Mouse (Mus musculus) mouse embryonic stem cell (cell line): ENCODE results near the gene Trio.

Experiments used
- in situ Hi-C, 2 experiments: fragments of 300-500 bp; cut with MboI; formaldehyde crosslinking; loops; 1 replicate in 1 of 2; 3 replicates in 1 of 2; pipeline ENCODE4 v1.14.3; 2019 to 2020; ENCODE audit warnings: low sequenced_read_pairs in 2 of 2, low pct_unique_long_range_greater_than_20kb in 1 of 2, mixed read lengths in 1 of 2; ENCODE audit not compliant: unreplicated experiment in 1 of 2

Trio gene

DNA sequence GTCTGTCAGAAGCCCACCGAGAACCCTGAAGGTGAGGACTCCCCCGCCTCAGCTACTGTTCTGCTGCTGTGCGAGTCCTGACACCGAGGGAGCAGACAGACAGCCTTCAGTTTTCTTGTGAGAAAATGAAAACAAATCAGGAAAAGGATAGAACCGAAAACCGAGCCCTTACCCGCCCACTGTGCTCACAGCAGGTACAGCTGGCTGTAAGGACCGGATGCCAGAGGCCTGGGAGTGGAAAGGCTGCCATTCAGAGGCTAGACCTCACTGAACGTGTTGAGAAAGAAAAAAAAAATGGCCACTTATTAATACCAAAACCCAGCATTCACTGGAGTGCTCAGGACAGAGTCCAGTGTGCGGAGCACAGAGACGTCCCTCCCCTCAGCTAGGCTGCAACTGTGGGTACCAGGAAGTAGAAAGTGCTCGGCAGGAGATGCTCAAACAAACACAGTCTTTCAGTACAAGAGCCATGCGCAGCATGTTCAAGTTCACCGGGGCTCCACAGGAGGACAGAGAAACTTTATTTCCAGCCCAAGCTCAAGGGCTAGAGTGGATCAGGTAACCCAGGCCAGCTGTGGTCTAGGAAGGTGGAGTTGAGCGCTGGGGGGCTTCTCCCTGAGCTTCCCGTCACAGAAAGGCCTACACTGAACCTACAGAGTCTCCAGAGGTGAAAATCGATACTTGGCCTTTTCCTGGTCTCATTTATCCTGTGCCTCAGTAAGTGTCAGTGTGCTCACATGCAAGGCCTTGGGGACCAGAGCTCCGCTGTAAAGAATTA is 221.9 kb downstream of the Trio start:
- in situ Hi-C loops, result no loop called here

DNA sequence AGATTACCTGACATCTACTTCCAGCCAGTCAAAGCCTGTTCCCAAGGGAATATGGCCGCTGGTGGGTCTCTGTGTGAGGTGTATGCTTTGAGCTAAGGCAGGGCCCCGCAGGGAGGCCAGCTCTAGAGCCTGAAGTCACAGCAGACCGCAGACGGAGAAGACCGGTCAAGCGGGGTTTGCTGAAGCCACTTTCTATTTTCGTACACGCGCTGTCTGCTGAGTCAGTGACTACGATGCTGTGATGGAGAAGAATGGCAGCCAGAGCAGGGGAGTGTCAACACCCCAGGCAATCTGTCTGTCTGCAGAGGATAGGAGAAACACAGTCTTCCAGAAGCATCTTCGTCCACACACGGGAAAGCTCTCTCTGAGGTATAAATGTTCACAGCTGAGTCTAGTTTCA is 223.4 kb downstream of the Trio start:
- in situ Hi-C loops, result no loop called here

DNA sequence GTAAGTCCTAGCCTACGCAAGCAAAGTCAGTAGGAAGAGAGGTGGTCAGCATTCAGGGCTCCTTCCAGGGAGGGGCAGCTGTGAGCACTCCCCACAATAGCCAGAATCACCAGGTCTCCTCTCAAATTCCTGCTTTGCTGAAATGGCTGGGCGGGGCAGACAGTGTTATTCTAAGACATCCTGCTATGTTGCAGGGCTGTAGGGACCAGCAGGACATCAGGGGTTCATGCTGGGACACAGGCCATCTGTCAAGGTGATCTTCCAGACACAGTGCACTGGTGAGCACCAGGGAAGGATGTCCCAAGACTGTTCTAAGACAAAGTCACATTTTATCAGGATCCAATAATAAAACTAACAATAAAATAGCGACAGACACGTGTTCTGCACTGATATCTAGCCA is 224.5 kb downstream of the Trio start:
- in situ Hi-C loops, result no loop called here

DNA sequence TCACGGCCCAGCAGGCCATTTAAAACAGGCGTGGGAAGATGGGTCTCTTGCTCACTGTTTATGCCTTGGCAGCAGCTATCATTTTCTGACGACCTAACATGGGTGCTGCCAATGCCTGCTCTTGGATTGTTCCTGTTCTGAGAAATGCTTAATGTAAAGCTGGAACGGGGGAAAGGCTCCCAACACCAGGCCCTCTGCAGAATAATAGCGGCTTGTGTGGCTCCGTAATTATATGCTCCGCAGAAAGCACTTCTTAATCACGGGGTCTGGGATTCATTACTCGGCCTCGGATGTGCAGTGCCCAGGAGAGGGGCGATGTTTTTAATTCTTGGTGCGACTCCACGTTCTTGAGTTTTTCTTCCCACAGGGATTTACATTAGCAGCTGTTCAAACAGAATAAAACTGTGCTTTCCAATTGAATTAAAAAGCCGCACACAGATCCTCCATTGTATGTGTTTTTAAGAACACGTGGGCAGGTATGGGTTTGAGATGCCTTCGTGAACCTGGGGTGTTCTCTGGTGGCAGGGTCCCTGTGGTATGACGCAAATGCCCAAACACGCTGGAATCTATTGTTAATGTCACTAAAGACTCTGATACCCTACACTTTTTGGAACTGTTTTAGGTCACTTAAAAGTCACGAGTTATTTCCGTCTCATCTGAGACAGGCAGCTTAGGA is 228.0 kb downstream of the Trio start:
- in situ Hi-C loops, result no loop called here

DNA sequence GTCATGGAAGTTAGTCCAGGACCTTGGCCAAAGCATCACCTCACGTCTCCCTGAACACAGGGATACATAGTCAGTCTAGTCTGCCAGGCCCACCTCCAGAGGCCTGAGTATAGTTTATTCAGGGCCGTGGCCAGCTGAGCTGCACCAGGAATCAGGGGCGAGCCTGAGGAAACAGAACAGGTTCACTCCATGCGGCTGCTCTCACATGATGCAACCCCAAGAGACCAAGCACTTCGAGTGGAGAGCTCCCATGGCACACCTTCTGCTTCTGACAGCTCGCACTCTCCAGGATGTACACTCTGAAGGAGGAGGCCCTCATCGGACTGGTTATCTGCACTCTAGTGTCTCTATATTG is 228.8 kb downstream of the Trio start:
- in situ Hi-C loops, result no loop called here

- in situ Hi-C loops, result no loop called here
These were observed 229.4 kb downstream of the Trio start for GRCm38 (mm10) chr15:27795942-27796867.

- in situ Hi-C loops, result no loop called here
These were observed 232.4 kb downstream of the Trio start for GRCm38 (mm10) chr15:27793284-27793683.

- in situ Hi-C loops, result no loop called here
These were observed 233.2 kb downstream of the Trio start for GRCm38 (mm10) chr15:27792473-27792872.

DNA sequence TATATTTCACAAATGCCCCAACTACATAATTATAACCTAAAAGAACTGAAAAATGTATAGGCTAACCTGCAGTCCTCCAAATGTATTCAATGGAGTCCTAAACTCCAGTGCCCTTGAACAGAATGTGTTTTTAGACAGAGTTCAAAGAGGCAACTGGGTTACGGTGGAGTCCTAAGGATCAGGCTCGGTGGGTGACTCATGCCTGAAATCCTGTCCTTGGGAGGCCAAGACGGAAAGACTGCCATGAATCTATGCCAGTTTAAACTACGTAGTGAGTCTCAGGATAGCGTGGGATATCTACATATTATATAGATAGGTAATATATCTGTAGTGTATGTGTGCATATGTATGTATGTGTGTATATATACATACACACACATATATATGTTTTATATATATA is 234.5 kb downstream of the Trio start:
- in situ Hi-C loops, result no loop called here

- in situ Hi-C loops, result no loop called here
These were observed 234.9 kb downstream of the Trio start for GRCm38 (mm10) chr15:27790699-27791098.

DNA sequence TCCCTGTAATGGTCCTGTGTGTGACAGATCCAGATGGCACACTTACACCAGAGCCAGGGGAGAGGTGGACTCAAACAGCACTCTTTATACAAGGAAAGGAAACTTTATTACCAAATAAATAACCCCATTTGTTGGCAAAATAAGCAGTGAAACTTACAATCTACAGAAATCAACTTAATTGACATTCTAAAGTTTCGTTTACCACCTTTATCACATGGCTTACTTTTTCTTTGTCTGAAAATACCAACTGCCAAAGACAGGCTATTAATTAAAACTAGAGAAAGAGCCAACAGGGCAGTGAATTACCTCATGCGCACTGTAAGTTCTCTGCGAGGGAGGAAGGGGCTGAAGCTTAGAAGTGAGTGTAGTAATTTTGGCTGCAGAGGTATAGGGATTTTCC is 236.3 kb downstream of the Trio start:
- in situ Hi-C loops, result no loop called here

DNA sequence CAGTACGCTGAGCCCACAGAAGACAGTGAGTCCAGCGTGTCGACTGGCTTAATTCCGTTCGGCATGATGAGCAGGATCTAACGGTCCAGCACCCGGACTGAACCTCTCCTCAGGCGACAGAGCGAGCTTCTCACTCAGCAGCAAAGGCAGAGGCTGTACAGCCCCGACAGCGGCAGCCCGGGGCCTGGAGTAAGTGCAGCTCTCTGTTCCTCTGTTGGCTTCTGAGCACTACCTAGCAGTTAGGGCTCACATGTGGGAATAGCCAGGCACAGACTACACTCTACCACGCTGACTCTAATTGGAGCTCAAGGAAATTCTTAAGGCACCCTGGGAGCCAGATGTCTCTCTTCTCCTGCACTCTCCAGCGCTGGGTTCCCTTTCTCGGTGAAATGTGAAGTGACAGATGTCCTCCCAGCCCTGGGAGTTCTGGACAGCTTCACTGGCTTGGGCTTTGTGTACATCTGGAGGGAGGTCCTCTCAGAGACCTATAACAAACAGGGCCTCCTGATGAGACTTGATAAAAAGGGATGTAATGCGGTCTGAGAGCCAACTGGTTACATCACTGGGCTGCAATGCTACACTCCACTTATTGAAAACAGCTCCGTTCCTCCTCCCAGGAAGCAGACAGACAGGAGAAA is 237.4 kb downstream of the Trio start:
- in situ Hi-C loops, result no loop called here

DNA sequence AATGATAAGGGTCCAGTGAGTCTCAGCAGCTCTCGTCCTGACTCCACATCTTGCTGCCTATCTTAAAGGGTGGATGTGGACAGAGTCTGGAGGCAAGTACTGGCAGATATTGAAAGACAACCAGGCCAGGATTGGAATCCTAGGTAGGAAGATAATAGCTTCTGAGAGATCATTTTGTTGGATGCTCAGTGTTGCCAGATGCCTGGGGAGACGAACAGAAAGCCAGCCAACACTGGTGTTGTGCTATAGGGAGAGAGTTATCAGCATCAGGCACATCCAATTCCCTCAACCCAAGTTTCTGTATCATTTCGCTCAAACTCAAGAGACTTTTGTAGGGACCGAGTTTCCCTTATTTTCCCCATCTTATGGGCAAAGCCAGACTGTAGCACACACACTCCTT is 238.5 kb downstream of the Trio start:
- in situ Hi-C loops, result no loop called here

DNA sequence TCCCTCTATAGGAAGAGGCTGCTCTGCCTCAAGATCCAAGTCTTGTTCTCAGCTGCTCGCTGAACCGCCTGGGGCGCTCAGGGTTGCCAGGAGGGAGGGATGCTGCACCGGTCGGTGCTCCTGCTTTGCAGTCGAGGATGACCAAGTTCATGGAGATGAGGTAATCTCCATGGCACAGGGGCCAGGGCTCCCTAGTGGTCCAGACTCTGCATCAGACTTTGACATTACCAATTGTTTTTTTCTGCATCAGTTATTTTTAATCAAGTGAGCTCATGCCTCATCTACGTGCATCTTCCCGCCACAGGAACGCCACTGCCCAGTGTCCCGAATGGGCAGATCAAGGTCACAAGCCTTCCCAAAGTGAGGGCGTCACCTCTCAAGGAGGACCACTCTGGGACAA is 239.2 kb downstream of the Trio start:
- in situ Hi-C loops, result no loop called here

DNA sequence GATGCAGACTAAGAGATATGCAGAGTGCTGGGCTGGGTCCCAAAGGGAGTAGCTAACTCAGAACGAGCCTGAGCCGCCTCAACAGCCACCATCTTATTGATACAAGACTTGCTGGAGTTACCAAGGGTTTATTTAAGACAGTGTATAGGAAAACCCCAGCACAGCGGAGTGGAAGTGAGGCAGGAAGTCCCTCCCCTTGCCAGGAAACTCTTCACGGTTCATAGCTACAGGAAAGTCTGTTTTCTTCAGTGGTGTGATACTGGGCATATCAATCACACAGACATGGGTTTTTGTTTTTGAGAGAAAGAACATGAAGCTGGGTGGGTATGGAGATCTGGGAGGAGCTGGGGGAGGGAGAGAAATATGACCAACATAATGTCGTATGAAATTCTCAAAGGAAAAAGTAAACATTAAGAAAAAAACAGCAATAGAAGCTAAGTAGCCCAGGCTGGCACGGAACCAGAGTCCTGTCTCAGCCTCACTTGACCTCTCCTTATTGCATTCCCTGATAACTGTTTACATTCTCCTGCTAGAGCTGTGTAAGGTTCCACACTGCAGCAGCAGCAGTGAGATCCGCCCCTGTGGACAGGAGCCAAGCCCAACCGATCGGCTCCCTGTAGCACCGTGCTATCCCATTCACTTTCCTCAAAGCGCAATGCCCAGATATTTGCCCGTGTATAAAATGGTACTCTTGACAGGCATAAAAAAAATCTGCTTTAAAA is 240.2 kb downstream of the Trio start:
- in situ Hi-C loops, result no loop called here

- in situ Hi-C loops, result no loop called here
These were observed 241.5 kb downstream of the Trio start for GRCm38 (mm10) chr15:27784126-27784563.

DNA sequence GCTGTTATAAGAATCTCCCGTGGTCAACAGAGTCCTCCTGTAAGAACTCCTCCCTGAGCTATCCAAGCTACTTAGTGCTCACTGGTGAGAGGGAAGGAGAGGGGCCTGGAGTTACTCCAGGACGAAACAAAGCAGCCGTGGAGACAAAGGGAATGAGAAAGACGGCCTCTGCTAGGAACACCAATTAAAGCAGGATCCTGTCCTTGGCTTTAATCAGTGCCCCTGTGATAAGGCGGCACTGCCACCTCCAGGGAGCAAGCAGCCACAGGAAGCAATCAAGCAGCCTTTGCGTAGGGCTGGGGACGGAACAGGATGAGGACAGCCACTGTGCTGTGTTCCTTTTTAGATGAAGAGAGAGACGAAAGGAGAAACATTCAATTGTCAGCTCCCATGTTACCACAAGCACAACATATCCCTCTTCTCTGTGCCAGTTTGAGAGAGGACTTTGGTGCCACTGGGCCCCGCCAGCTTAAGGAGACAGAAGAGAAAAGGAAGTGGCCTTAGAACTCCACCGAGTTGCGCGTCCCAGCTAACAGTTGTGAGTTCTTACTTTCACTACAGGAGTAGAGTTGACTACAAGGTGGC is 242.0 kb downstream of the Trio start:
- in situ Hi-C loops, result no loop called here

- in situ Hi-C loops, result no loop called here
These were observed 242.6 kb downstream of the Trio start for GRCm38 (mm10) chr15:27783092-27783491.
